In the genomic region with DNA sequence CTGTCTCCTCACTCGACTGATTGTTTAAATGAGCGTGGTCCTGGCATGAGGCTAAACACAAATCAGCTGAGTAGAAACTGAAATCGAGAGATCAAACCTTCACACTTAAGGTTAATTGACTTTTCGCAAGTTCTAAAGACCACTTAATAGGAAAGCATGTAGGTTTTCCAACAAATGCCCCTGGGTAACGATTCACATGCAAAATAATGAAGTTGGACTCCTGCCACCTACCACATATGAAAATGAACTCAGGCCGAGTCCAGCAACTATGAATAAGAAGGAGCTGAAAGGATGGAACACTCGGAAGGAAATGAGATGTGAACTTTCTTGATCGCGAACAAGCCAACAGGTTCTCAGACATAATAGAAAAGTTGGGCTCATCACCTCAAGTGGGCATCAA, we compare ENCODE assay signal across 19 mouse cellular contexts.
DNase-seq lines count a peak whose midpoint lies in the region; ATAC-seq and TF ChIP-seq lines count a peak whose summit lies in the region.
"Had no signal": no experiment of that assay in that cellular context is flagged by ENCODE, and none has a peak within 500 bp of the region (broad histone marks: within the 10 kb centered on the region; RNA-seq: fewer than 3 reads in every experiment).

No protein-coding gene starts in this region.

- TF ChIP-seq POLR2A in kidney, adult 2 months (IDR thresholded peaks at IDR 0.05; ENCODE audit: low read depth, low read length): no peak

- no peak for TF ChIP-seq CTCF in midbrain, postnatal 0 days (IDR thresholded peaks at IDR 0.05)
- TF ChIP-seq CTCF in kidney, adult 2 months (conservative IDR thresholded peaks at IDR 0.05; ENCODE audit: insufficient read depth, insufficient read length, low read depth, low read length): no peak

- peak; percentile 45 for DNase-seq in heart, adult 11 months
- no peak for DNase-seq in heart, postnatal 10 days
- peak; percentile 69 for DNase-seq in midbrain, embryonic 11.5 days (ENCODE audit: low spot score, missing footprints)
- DNase-seq in midbrain, postnatal 0 days (ENCODE audit: low spot score): peak; percentile 21
- no peak for DNase-seq in kidney, adult 2 months
- DNase-seq: adrenal gland, adult 2 months; adrenal gland, postnatal 10 days; adrenal gland, postnatal 25 days; cerebellum, adult 11-12 months; cerebellum, adult 2 months; cerebellum, adult 9-10 months; cerebellum, postnatal 10 days; cerebellum, postnatal 25 days; forebrain, postnatal 0 days had no signal

- H3K9me3 ChIP-seq in midbrain, embryonic 11.5 days (ENCODE audit: control insufficient read depth, low read length): no peaks in the 10 kb centered on the region
- H3K9me3 ChIP-seq in midbrain, embryonic 16.5 days (replicated peaks; ENCODE audit: control insufficient read depth, low read length, poor library complexity, severe bottlenecking): no peaks in the 10 kb centered on the region
- H3K9me3 ChIP-seq in midbrain, postnatal 0 days (ENCODE audit: low read length): no peaks in the 10 kb centered on the region
- H3K9me3 ChIP-seq in midbrain, embryonic 15.5 days: no peaks in the 10 kb centered on the region
- H3K9me3 ChIP-seq: embryonic facial prominence, embryonic 10.5 days; embryonic facial prominence, embryonic 12.5 days; forebrain, embryonic 15.5 days had no signal

- no peaks in the 10 kb centered on the region for H3K27me3 ChIP-seq in midbrain, embryonic 11.5 days (ENCODE audit: control insufficient read depth, insufficient read depth, low read length)
- no peaks in the 10 kb centered on the region for H3K27me3 ChIP-seq in midbrain, embryonic 16.5 days (ENCODE audit: control insufficient read depth, insufficient read depth, low read depth, low read length)
- H3K27me3 ChIP-seq in midbrain, postnatal 0 days (ENCODE audit: insufficient read depth, low read length): no peaks in the 10 kb centered on the region
- no peaks in the 10 kb centered on the region for H3K27me3 ChIP-seq in midbrain, embryonic 15.5 days (replicated peaks)
- no peaks in the 10 kb centered on the region; the same call in 1 of the 2 replicates for H3K27me3 ChIP-seq in kidney, adult 2 months (replicated peaks; ENCODE audit: control insufficient read depth, insufficient read depth, low read length)
- H3K27me3 ChIP-seq: embryonic facial prominence, embryonic 12.5 days; forebrain, embryonic 15.5 days had no signal

- no peak for ATAC-seq in midbrain, embryonic 11.5 days (ENCODE audit: low FRiP score)
- no peak for ATAC-seq in midbrain, embryonic 16.5 days
- no peak for ATAC-seq in midbrain, postnatal 0 days (ENCODE audit: low FRiP score)
- no peak for ATAC-seq in midbrain, embryonic 15.5 days (replicated peaks)
- ATAC-seq: forebrain, embryonic 15.5 days; forebrain, postnatal 0 days had no signal

- H3K36me3 ChIP-seq in midbrain, embryonic 11.5 days (ENCODE audit: control insufficient read depth, insufficient read depth, low read length): no peaks in the 10 kb centered on the region
- no peaks in the 10 kb centered on the region for H3K36me3 ChIP-seq in midbrain, embryonic 16.5 days (ENCODE audit: control insufficient read depth, insufficient read depth, low read length)
- H3K36me3 ChIP-seq in midbrain, postnatal 0 days (ENCODE audit: insufficient read depth, low read length): no peaks in the 10 kb centered on the region
- H3K36me3 ChIP-seq in midbrain, embryonic 15.5 days (replicated peaks): no peaks in the 10 kb centered on the region
- no peaks in the 10 kb centered on the region for H3K36me3 ChIP-seq in kidney, adult 2 months (ENCODE audit: control insufficient read depth, insufficient read depth, low read length)
- H3K36me3 ChIP-seq: embryonic facial prominence, embryonic 10.5 days; embryonic facial prominence, embryonic 12.5 days; forebrain, embryonic 15.5 days had no signal

- no peak overlapping the region for H3K9ac ChIP-seq in midbrain, embryonic 11.5 days (ENCODE audit: low read length)
- H3K9ac ChIP-seq in midbrain, embryonic 16.5 days (ENCODE audit: low read depth, low read length): no peak overlapping the region
- no peak overlapping the region for H3K9ac ChIP-seq in midbrain, postnatal 0 days (replicated peaks; ENCODE audit: low read length, poor library complexity, severe bottlenecking)
- H3K9ac ChIP-seq in midbrain, embryonic 15.5 days: no peak overlapping the region
- H3K9ac ChIP-seq: embryonic facial prominence, embryonic 12.5 days; forebrain, embryonic 15.5 days; forebrain, postnatal 0 days had no signal

- no peak overlapping the region for H3K4me3 ChIP-seq in midbrain, embryonic 11.5 days (ENCODE audit: low read depth, low read length)
- no peak overlapping the region for H3K4me3 ChIP-seq in midbrain, embryonic 16.5 days (ENCODE audit: low read depth, low read length)
- no peak overlapping the region for H3K4me3 ChIP-seq in midbrain, postnatal 0 days (ENCODE audit: low read depth, low read length)
- H3K4me3 ChIP-seq in midbrain, embryonic 15.5 days: no peak overlapping the region
- no peak overlapping the region for H3K4me3 ChIP-seq in kidney, adult 2 months (ENCODE audit: insufficient read depth, low read depth, low read length)
- H3K4me3 ChIP-seq: embryonic facial prominence, embryonic 10.5 days; embryonic facial prominence, embryonic 12.5 days; forebrain, embryonic 15.5 days had no signal

- intact Hi-C loops in heart, postnatal 10 days (cut with DNase I): no loop called here

- H3K4me1 ChIP-seq in midbrain, embryonic 11.5 days (ENCODE audit: control insufficient read depth, insufficient read depth, low read length): no peaks in the 10 kb centered on the region
- H3K4me1 ChIP-seq in midbrain, embryonic 16.5 days (ENCODE audit: control insufficient read depth, insufficient read depth, low read length): no peaks in the 10 kb centered on the region
- no peaks in the 10 kb centered on the region for H3K4me1 ChIP-seq in midbrain, postnatal 0 days (ENCODE audit: insufficient read depth, low read length)
- no peaks in the 10 kb centered on the region; the same call in 1 of the 2 replicates for H3K4me1 ChIP-seq in midbrain, embryonic 15.5 days
- H3K4me1 ChIP-seq in kidney, adult 2 months (ENCODE audit: control insufficient read depth, insufficient read depth, low read length): no peaks in the 10 kb centered on the region
- H3K4me1 ChIP-seq: embryonic facial prominence, embryonic 10.5 days; embryonic facial prominence, embryonic 12.5 days had no signal

- H3K4me2 ChIP-seq in midbrain, embryonic 11.5 days: no peak overlapping the region
- H3K4me2 ChIP-seq in midbrain, embryonic 16.5 days (ENCODE audit: low read length): no peak overlapping the region
- H3K4me2 ChIP-seq in midbrain, postnatal 0 days (ENCODE audit: low read depth, low read length, poor library complexity, severe bottlenecking): no peak overlapping the region
- H3K4me2 ChIP-seq in midbrain, embryonic 15.5 days: no peak overlapping the region
- H3K4me2 ChIP-seq: embryonic facial prominence, embryonic 12.5 days; forebrain, embryonic 15.5 days had no signal

- 88% methylated on average over 9 of the region's 9 CpGs for WGBS in midbrain, embryonic 11.5 days
- 52% methylated on average over 9 of the region's 9 CpGs for WGBS in midbrain, embryonic 16.5 days
- WGBS in midbrain, postnatal 0 days: 53% methylated on average over 9 of the region's 9 CpGs
- WGBS in midbrain, embryonic 15.5 days: 58% methylated on average over 9 of the region's 9 CpGs
- WGBS in kidney, adult 2 months: 64% methylated on average over 9 of the region's 9 CpGs

- no peak overlapping the region for H3K27ac ChIP-seq in midbrain, embryonic 11.5 days (ENCODE audit: low read depth, low read length)
- H3K27ac ChIP-seq in midbrain, embryonic 16.5 days (ENCODE audit: low read length): no peak overlapping the region
- no peak overlapping the region for H3K27ac ChIP-seq in midbrain, postnatal 0 days (ENCODE audit: low read depth, low read length)
- H3K27ac ChIP-seq in midbrain, embryonic 15.5 days: no peak overlapping the region
- H3K27ac ChIP-seq in kidney, adult 2 months (ENCODE audit: insufficient read depth, low read depth, low read length): no peak overlapping the region
- H3K27ac ChIP-seq: embryonic facial prominence, embryonic 10.5 days; embryonic facial prominence, embryonic 12.5 days; forebrain, embryonic 15.5 days had no signal

Comparison
In these comparisons a context has a peak if more than half of its experiments do, and no peak if none do; other contexts are left out.
1. DNase-seq: peak in heart, adult 11 months (single experiment), midbrain, embryonic 11.5 days (single experiment) and midbrain, postnatal 0 days (single experiment); none in heart, postnatal 10 days (0 of 2) and kidney, adult 2 months (single experiment).